Mouse (Mus musculus) liver, embryonic 14.5 days (tissue): ENCODE data around the gene Dcx. TPM values are rescaled to one million over a fixed set of nuclear protein-coding genes. Genes with fewer than 3 reads are reported as not detected.

ENCODE experiments used
- ATAC-seq: fragments of 200-750 bp; cut with Nextera tagmentation; 2 replicates; pipeline ENCODE4 v1.8.0; 2017; ENCODE audit warnings: moderate number of reproducible peaks, mild to moderate bottlenecking, moderate library complexity; ENCODE audit not compliant: insufficient read depth
- DNase-seq, 3 experiments: peaks; one replicate each; pipeline ENCODE4 v3.0.0-alpha.2; 2012 to 2013; ENCODE audit warnings: low read depth in 3 of 3, low spot score in 3 of 3
- H3K27ac ChIP-seq: fragments of 300-500 bp; sonication (generic); 2 replicates; pipeline ENCODE4 v1.5.1; 2014; ENCODE audit warnings: moderate library complexity, mild to moderate bottlenecking, control low read depth, inconsistent platforms
- H3K27me3 ChIP-seq: fragments of 300-500 bp; sonication (generic); 2 replicates; pipeline ENCODE4 v1.6.1; 2014; ENCODE audit warnings: mild to moderate bottlenecking, low read length, moderate library complexity; ENCODE audit not compliant: control insufficient read depth, insufficient read depth
- H3K36me3 ChIP-seq: fragments of 300-500 bp; sonication (generic); replicated peaks from 2 replicates; pipeline ENCODE4 v1.6.1; 2014; ENCODE audit warnings: low read depth; ENCODE audit not compliant: control insufficient read depth, insufficient read depth
- H3K4me1 ChIP-seq, 2 experiments: fragments of 200-500 bp in 1 of 2; fragments of 300-500 bp in 1 of 2; sonication (generic) in 1 of 2; replicated peaks; 2 replicates each; pipeline ENCODE4 v1.6.1; 2012 to 2014; ENCODE audit warnings: antibody characterized with exemption in 1 of 2, inconsistent platforms in 1 of 2, low read length in 1 of 2; ENCODE audit not compliant: control insufficient read depth in 2 of 2, insufficient read depth in 2 of 2
- H3K4me2 ChIP-seq: fragments of 300-500 bp; sonication (generic); 2 replicates; pipeline ENCODE4 v1.6.1; 2014; ENCODE audit warnings: low read depth, mild to moderate bottlenecking, control low read depth, moderate library complexity
- H3K4me3 ChIP-seq, 2 experiments: fragments of 200-500 bp in 1 of 2; fragments of 300-500 bp in 1 of 2; sonication (generic) in 1 of 2; 2 replicates each; pipeline ENCODE4 v1.5.1; 2012 to 2014; ENCODE audit warnings: low read depth in 2 of 2, low read length in 2 of 2, mild to moderate bottlenecking in 2 of 2, control low read depth in 1 of 2, inconsistent platforms in 1 of 2, moderate library complexity in 1 of 2; ENCODE audit not compliant: insufficient read depth in 1 of 2
- H3K9ac ChIP-seq: fragments of 300-500 bp; sonication (generic); replicated peaks from 2 replicates; pipeline ENCODE4 v1.6.1; 2014; ENCODE audit warnings: mild to moderate bottlenecking, control low read depth, moderate library complexity
- H3K9me3 ChIP-seq: fragments of 300-500 bp; sonication (generic); 2 replicates; pipeline ENCODE4 v1.6.1; 2016; ENCODE audit warnings: low read length, mixed read lengths; ENCODE audit not compliant: control insufficient read depth
- CTCF ChIP-seq: IDR thresholded peaks from 2 replicates; pipeline ENCODE4 v1.5.1; 2016; ENCODE audit warnings: antibody characterized with exemption, low read depth, control low read depth
- EP300 ChIP-seq: IDR thresholded peaks from 2 replicates; pipeline ENCODE4 v1.6.1; 2016; ENCODE audit warnings: antibody characterized with exemption, low read depth
- whole genome bisulfite sequencing: fragments of 180-500 bp; shearing (Covaris S2); extraction: QIAGEN DNeasy Blood & Tissue Kit; methylation state at CpG from one replicate; pipeline ENCODE4 v1.1.7; 2014; ENCODE audit not compliant: insufficient replicate concordance; 5-methylcytosine and 5-hydroxymethylcytosine counted together
- polyA plus RNA-seq, 2 experiments: library from polyadenylated mRNA; depleted of rRNA in 1 of 2; stranded (reverse) in 1 of 2; unstranded in 1 of 2; fragments of >200 nt; fragmentation: Nextera tagmentation in 1 of 2; extraction: Ambion mirVana in 1 of 2; gene quantifications; 2 replicates each; pipeline versions ENCODE4 v1.2.1 to v1.2.3; 2012 to 2014

Dcx gene
- polyA plus RNA-seq, 2 experiments, result 0.03 to 0.04 TPM

- DNase-seq, result no peak
- 55% methylated on average over 4 of the region's 4 CpGs for WGBS
- Histone ChIP-seq H3K4me2 (no peak overlapping the region), H3K27ac (no peak overlapping the region), H3K4me1 (no peaks in the 10 kb centered on the region), H3K4me3 (no peak overlapping the region), H3K36me3 (no peaks in the 10 kb centered on the region), H3K9ac (no peak overlapping the region), H3K27me3 (no peaks in the 10 kb centered on the region), H3K9me3 (no peaks in the 10 kb centered on the region)
- ATAC-seq, result no peak
- TF ChIP-seq CTCF, result no peak
- TF ChIP-seq EP300, result no peak
Measured at GRCm38 (mm10) chrX:143881806-143882468, 51.2 kb downstream of the Dcx start.

GRCm38 (mm10) chrX:143879631-143880030, 53.5 kb downstream of the Dcx start:
- Histone ChIP-seq H3K27me3 (no peaks in the 10 kb centered on the region), H3K4me3 (no peak overlapping the region), H3K36me3 (no peaks in the 10 kb centered on the region), H3K9ac (no peak overlapping the region), H3K4me1 (no peaks in the 10 kb centered on the region), H3K9me3 (no peaks in the 10 kb centered on the region), H3K27ac (no peak overlapping the region), H3K4me2 (no peak overlapping the region)
- TF ChIP-seq CTCF, result no peak
- no peak for TF ChIP-seq EP300
- DNase-seq (no peak), ATAC-seq (no peak)
- 59% methylated on average over 3 of the region's 3 CpGs for WGBS

DNA sequence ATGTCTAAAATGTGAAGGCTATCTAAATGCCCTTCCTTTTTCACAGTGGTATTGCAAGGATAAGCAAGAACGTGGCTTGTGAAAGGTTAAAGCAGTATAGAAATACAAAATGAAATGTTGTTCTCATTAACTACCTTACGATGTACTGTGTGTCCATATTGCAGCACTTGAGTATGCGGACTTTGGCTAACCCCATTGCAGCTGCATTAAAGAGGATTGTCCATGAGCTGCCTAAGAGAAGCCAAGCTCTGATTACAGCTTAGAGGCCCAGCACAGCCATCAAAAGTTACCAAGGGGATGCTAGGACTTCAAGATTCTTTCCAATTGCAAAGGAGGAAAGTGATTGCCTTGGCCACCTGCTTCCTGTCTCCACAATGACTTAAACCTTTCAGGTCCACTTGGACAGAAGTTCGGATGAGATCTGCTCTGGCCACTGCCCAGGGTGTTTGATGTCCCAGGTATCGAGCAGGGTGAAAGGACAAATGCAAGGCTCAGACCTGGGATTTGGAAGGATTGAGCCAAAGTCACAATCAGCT, 65.9 kb downstream of the Dcx start:
- TF ChIP-seq EP300, result no peak
- no peak for TF ChIP-seq CTCF
- WGBS, result 58% methylated on average over 5 of the region's 5 CpGs
- H3K4me2 ChIP-seq, result no peak overlapping the region
- no peak overlapping the region for H3K4me3 ChIP-seq
- H3K4me1 ChIP-seq, result no peaks in the 10 kb centered on the region
- no peaks in the 10 kb centered on the region for H3K36me3 ChIP-seq
- no peaks in the 10 kb centered on the region for H3K27me3 ChIP-seq
- H3K9me3 ChIP-seq, result no peaks in the 10 kb centered on the region
- H3K9ac ChIP-seq, result no peak overlapping the region
- no peak overlapping the region for H3K27ac ChIP-seq
- ATAC-seq, result no peak
- no peak for DNase-seq

GRCm38 (mm10) chrX:143851351-143851750, 81.8 kb downstream of the Dcx start:
- H3K9ac ChIP-seq, result no peak overlapping the region
- no peak for DNase-seq
- WGBS, result 63% methylated on average over 3 of the region's 3 CpGs
- no peak for ATAC-seq
- H3K4me3 ChIP-seq, result no peak overlapping the region
- H3K27ac ChIP-seq, result no peak overlapping the region
- TF ChIP-seq CTCF (no peak), EP300 (no peak)
- no peaks in the 10 kb centered on the region for H3K9me3 ChIP-seq
- no peak overlapping the region for H3K4me2 ChIP-seq
- H3K27me3 ChIP-seq, result no peaks in the 10 kb centered on the region
- H3K36me3 ChIP-seq, result no peaks in the 10 kb centered on the region
- no peaks in the 10 kb centered on the region for H3K4me1 ChIP-seq

- 48% methylated on average over 3 of the region's 3 CpGs for WGBS
- H3K27ac ChIP-seq, result no peak overlapping the region
- H3K4me1 ChIP-seq, result no peaks in the 10 kb centered on the region
- H3K36me3 ChIP-seq, result no peaks in the 10 kb centered on the region
- DNase-seq (no peak), ATAC-seq (no peak)
- no peaks in the 10 kb centered on the region for H3K27me3 ChIP-seq
- no peak overlapping the region for H3K4me3 ChIP-seq
- no peaks in the 10 kb centered on the region for H3K9me3 ChIP-seq
- no peak overlapping the region for H3K4me2 ChIP-seq
- H3K9ac ChIP-seq, result no peak overlapping the region
- TF ChIP-seq EP300 (no peak), CTCF (no peak)
Measured at GRCm38 (mm10) chrX:143849969-143850368, 83.1 kb downstream of the Dcx start.
